Mouse (Mus musculus) left cerebral cortex, postnatal 36 days (tissue): Measurements from ENCODE around the gene Zbp1. TPM values are rescaled to one million over a fixed set of nuclear protein-coding genes. Genes with fewer than 3 reads are reported as not detected.

Experiments
- DNase-seq, 2 experiments: peaks; one replicate each; pipeline ENCODE4 v3.0.0; 2021 to 2022; ENCODE audit warnings: low spot score in 2 of 2, mixed read lengths in 1 of 2
- intact Hi-C: fragments of 180-260 bp; cut with DNase I; formaldehyde crosslinking; loops from one replicate; pipeline ENCODE4 v1.15.1; 2025
- total RNA-seq, 2 experiments: library from RNA; stranded (reverse); gene quantifications; 2 replicates each; pipeline ENCODE4 v1.2.3; 2021

Gene Zbp1
- total RNA-seq, 2 experiments from 2014 or later, result not detected

- intact Hi-C loops, result loop anchor here (1.0 to 10.0 kb wide), 2 partner anchors 77 to 1101 kb away; partner anchors contain the start of gene Gnas
- DNase-seq, result peak in 1 of 2 experiments; percentile 60
Measured at GRCm38 (mm10) chr2:173183836-173184460, 34.8 kb downstream of the Zbp1 start.

GRCm38 (mm10) chr2:173183311-173183710 lies 35.4 kb downstream of the Zbp1 start:
- intact Hi-C loops, result loop anchor here (10.0 kb wide), 1 partner anchor 1101 kb away; the partner anchor contains the start of gene Gnas
- DNase-seq, result no peak

GRCm38 (mm10) chr2:173182796-173183195 lies 35.9 kb downstream of the Zbp1 start:
- DNase-seq, result no peak
- intact Hi-C loops, result loop anchor here (10.0 kb wide), 1 partner anchor 1102 kb away; the partner anchor contains the start of gene Gnas

GRCm38 (mm10) chr2:173181901-173182300 lies 36.8 kb downstream of the Zbp1 start:
- intact Hi-C loops, result loop anchor here (10.0 kb wide), 1 partner anchor 1103 kb away; the partner anchor contains the start of gene Gnas
- no peak for DNase-seq

GRCm38 (mm10) chr2:173181486-173181885 lies 37.2 kb downstream of the Zbp1 start:
- DNase-seq, result no peak
- intact Hi-C loops, result loop anchor here (10.0 kb wide), 1 partner anchor 1103 kb away; the partner anchor contains the start of gene Gnas

GRCm38 (mm10) chr2:173180721-173181388 lies 37.9 kb downstream of the Zbp1 start:
- no peak for DNase-seq
- intact Hi-C loops, result loop anchor here (10.0 kb wide), 1 partner anchor 1104 kb away; the partner anchor contains the start of gene Gnas

- intact Hi-C loops, result loop anchor here (10.0 kb wide), 1 partner anchor 1105 kb away; the partner anchor contains the start of gene Gnas
Measured at GRCm38 (mm10) chr2:173180026-173180425, 38.7 kb downstream of the Zbp1 start.

GRCm38 (mm10) chr2:173179046-173179445 lies 39.7 kb downstream of the Zbp1 start:
- intact Hi-C loops, result no loop called here
- DNase-seq, result no peak

More at GRCm38 (mm10) chr2:173180026-173180425, 38.7 kb downstream of the Zbp1 start:
- no peak for DNase-seq

- DNase-seq, result no peak
- intact Hi-C loops, result no loop called here
Measured at GRCm38 (mm10) chr2:173177951-173178350, 40.8 kb downstream of the Zbp1 start.

GRCm38 (mm10) chr2:173177481-173177880 lies 41.2 kb downstream of the Zbp1 start:
- intact Hi-C loops, result no loop called here
- DNase-seq, result no peak

GRCm38 (mm10) chr2:173175703-173176102 lies 43.0 kb downstream of the Zbp1 start:
- DNase-seq, result peak in 1 of 2 experiments; percentile 2
- intact Hi-C loops, result no loop called here

- intact Hi-C loops, result no loop called here
- no peak for DNase-seq
Measured at GRCm38 (mm10) chr2:173174569-173174968, 44.2 kb downstream of the Zbp1 start.

- intact Hi-C loops, result no loop called here
- peak; percentile 77 to 82 for DNase-seq
Measured at GRCm38 (mm10) chr2:173173521-173174511, 44.9 kb downstream of the Zbp1 start.

GRCm38 (mm10) chr2:173173008-173173407 lies 45.7 kb downstream of the Zbp1 start:
- intact Hi-C loops, result no loop called here
- DNase-seq, result peak in 1 of 2 experiments; percentile 15

- no peak for DNase-seq
- intact Hi-C loops, result no loop called here
Measured at GRCm38 (mm10) chr2:173172386-173172785, 46.3 kb downstream of the Zbp1 start.

GRCm38 (mm10) chr2:173171956-173172355 lies 46.8 kb downstream of the Zbp1 start:
- no peak for DNase-seq
- intact Hi-C loops, result no loop called here

GRCm38 (mm10) chr2:173171470-173171869 lies 47.3 kb downstream of the Zbp1 start:
- DNase-seq, result peak; percentile 43 to 70
- intact Hi-C loops, result no loop called here

- DNase-seq, result no peak
- intact Hi-C loops, result no loop called here
Measured at GRCm38 (mm10) chr2:173170715-173171114, 48.0 kb downstream of the Zbp1 start.

- intact Hi-C loops, result no loop called here
- DNase-seq, result no peak
Measured at GRCm38 (mm10) chr2:173170081-173170480, 48.6 kb downstream of the Zbp1 start.
